Mouse (Mus musculus) T-helper 17 cell (primary cell): Measurements from ENCODE around the gene Tacc2.

Experiments
- in situ Hi-C, 2 experiments: fragments of 300-600 bp; cut with MboI, MseI; formaldehyde crosslinking; loops; 1 replicate in 1 of 2; 2 replicates in 1 of 2; pipeline ENCODE4 v1.15.1; 2025; ENCODE audit warnings: high pct_unique_total_duplicates in 2 of 2

The Tacc2 gene

GRCm38 (mm10) chr7:130715467-130715866 lies 138.2 kb downstream of the Tacc2 start:
- in situ Hi-C loops = no loop called here

DNA sequence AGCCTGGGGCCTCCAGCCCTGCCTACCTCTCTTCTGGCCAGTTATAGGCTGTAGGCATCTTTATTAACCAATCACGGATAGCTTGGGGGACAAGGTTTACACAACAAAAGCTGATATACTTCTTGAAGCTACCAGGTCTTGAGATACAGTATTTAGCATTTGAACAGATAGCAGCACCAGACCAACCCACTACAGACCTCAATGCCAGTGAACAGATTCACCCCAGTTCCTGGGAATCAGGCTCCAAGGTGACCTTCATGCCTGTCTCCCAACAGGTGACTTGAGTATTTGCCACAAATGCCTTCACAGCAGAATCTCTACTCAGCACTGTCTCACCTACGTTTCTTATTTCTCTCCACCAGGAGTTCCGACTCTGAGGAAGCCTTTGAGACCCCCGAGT lies 139.1 kb downstream of the Tacc2 start:
- in situ Hi-C loops = no loop called here

DNA sequence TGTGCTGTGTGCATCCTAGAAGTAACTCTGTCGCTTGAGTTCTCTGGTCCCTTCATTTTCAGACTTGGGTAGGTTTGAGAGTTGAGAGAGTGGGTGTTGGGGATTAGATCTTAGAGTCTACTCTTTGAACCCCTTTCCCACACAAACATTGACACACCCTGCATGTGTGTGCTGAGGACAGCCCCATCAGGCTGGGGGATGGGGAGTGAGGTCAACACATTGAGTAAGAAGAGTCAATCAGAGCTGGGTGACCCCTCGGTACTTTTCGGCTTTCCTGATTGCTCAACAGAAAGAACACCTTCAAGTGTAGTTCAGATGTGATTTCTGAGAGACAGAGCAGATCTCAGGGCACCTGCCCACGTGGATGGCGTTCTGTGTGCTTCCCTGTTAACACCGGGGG lies 139.8 kb downstream of the Tacc2 start:
- in situ Hi-C loops = no loop called here

- in situ Hi-C loops = no loop called here
These were observed 142.8 kb downstream of the Tacc2 start for GRCm38 (mm10) chr7:130719931-130720598.

GRCm38 (mm10) chr7:130720646-130721335 lies 143.6 kb downstream of the Tacc2 start:
- in situ Hi-C loops = no loop called here

DNA sequence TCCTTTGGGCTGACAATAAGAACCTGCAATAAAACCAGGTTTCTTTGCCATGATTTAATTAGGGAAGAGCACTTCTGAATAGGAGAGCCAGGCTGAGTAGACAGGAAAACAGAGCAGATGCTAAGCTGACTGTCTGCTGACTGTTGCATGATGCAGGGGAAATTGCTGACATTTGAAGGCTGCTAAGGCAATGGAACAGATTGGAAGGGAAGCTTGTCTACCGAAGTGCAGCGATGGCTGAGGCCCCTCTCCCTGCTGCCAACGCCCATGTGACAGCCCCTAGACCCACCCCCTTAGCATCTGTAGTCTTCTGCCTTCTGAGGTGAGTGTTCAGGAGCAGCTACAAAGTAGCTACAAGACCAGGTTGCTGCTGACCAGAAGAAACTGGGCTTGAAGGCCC lies 148.9 kb downstream of the Tacc2 start:
- in situ Hi-C loops = no loop called here

GRCm38 (mm10) chr7:130726724-130727422 lies 149.6 kb downstream of the Tacc2 start:
- in situ Hi-C loops = no loop called here

DNA sequence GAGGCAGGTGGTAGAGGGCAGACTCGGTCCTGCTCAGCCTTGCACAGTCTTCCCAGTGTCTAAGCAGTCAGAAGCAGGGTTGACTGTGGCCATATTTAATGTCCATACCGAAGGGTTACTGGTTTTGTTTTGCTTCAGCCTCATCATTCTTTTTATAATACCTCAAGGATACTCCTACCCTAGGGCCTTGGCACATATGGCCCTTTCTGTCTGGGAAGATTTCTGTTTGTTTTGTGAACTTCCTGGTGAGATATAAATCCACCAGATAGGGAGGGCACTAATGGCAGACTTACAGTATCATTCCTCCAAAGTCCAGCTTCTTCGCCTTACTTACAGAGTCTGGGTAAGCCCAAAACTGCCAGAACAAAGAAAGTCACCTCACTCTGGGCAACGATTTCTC lies 150.3 kb downstream of the Tacc2 start:
- in situ Hi-C loops = no loop called here

DNA sequence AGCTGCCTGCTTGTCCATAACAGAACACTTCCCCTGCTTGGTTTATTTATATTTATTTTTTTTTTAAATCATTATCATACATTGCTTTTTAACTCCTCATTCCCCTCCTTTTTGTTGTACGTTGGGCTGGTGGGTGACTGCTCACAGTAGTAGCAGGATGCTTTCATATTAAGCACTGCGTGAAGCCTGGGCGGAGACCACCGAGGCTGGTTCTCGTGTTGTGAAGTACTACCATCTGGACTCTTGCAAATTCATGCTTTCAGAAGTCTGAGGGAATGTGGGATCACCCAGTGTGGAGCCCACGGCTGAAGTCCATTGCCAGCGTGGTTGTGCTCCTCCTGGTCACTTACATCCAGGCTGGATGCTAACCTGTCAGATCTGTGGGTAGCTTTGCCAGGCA lies 154.6 kb downstream of the Tacc2 start:
- in situ Hi-C loops = no loop called here

DNA sequence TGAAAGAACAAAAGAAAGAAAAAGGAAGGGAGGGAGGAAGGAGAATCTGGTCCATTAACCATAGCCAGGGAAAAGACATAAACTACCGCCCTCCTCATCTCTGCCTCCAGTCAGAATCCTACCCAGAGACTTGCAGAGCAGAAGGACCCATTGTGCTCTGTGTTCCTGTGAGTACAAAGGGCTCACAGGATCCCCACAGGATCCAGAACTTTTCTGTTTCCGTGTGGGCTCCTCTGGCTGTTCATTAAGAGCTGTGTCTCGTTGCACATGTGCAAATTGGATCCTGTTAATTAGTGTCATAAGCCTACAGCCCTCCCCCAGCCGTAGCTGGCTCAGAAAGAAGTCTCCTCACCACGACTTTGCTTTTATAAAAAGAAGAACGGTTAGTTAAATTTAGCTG lies 155.7 kb downstream of the Tacc2 start:
- in situ Hi-C loops = no loop called here

- in situ Hi-C loops = no loop called here
These were observed 156.2 kb downstream of the Tacc2 start for GRCm38 (mm10) chr7:130733423-130733822.

DNA sequence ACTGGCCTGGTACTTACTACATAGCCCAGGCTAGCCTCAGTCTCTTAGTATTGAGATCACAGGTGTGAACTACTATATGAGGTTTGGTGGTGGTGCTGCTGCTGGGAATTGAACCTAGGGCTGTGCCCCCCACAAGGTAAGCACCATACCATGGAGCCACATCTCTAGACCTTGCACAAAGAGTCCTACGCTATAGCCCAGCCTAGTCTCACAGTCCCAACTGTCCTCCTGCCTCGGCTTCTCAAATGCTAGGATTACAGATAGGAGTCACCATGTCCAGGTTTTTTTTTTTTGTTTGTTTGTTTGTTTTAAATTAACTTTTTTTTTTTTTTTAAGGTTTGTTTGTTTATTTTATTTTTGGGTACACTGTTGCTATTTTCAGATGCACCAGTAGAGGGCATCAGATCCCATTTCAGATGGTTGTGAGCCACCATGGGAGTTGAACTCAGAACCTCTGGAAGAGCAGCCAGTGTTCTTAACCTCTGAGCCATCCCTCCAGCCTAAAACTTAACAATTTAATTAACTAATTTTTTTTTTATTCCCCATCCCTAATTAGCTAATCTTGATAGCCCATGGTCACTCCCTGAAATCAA lies 157.1 kb downstream of the Tacc2 start:
- in situ Hi-C loops = no loop called here

GRCm38 (mm10) chr7:130741099-130741498 lies 163.9 kb downstream of the Tacc2 start:
- in situ Hi-C loops = no loop called here

DNA sequence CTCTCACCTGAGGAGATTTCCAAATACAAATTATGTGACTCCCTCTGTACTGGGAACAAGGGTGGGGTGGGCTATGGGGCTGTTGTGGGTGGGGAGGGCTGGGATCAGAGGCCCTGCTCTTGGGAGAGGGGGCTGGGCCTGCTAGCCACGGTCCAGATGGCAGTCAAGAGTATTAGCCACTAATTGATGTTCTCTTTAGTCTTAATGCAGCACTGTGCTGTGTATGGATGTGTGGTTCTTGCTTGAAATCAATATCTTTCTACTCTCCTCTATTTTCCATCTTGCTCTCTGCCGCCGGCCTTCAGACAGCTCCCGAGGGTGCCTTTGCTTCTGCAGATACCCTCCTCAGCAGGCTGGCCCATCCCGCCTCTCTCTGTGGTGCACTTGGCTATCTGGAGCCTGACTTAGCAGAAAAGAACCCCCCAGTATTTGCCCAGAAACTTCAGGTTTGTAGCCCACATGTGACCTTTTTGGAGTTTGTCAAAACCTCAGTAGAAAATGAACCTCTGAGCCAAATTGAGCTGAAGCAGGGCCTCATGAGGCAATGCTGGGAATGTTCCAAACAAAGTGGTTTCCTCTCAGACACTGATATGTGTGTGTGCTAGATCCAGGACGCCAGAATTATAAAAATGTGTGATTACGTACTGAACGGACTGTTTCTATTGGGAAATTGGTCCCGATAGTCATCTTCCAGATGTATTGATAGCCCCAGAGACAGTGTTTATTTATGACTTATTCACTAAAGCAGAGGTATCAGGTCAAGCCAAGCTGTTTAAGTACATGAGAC lies 166.2 kb downstream of the Tacc2 start:
- in situ Hi-C loops = no loop called here

DNA sequence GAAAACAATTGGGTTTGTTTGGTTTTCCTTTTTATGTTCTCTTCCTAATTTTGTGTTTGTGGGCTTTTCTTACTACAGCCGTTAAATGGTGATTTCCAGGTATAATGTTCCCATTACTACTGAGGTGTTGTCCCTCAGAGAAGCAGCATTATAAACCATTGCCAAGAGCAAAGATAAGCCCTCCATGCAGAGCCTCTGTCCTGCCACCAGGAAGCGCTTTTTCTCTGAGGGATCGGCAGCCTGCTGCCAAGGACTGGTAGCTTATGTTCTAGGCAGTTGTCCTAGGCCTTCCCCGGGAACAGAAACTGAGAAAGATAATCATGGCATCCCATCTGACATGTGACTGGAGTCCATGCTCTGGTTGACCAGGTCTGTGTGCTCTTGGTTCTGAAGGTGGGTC lies 171.9 kb downstream of the Tacc2 start:
- in situ Hi-C loops = no loop called here

DNA sequence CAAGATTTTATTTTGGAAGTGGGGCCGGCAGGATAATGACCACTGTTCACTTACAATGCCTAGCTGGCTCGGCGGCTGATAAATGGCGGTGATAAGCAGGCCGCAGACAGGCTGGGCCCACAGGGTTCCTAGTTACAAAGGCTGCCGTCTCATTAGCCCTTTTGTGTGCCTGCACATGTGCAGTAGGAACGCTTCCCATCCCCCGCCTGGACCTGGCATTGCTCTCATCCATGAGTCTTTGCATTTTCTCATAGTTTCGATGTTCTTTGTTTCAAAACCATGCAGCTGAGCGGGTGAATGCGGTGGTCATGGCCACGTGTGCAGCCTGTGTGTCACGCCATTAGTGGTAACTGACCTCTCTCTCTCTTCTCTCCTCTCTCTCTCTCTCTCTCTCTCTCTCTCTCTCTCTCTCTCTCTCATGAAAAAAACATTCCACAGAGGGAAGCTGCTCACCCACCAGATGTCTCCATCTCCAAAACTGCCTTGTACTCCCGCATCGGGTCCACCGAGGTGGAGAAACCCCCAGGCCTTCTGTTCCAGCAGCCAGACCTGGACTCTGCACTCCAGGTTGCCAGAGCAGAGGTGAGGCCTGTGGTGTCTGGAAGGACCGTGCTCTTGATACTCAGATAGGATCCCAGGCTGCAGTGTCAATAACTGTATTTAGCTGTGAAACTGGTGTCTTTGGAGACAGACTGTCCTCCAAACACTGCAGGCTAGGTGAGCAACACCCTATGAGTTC lies 173.7 kb downstream of the Tacc2 start:
- in situ Hi-C loops = loop anchor here in 1 of 2 experiments (5.0 kb wide), 1 partner anchor 54 kb away; no protein-coding TSS in a partner anchor

GRCm38 (mm10) chr7:130751678-130752077 lies 174.4 kb downstream of the Tacc2 start:
- in situ Hi-C loops = loop anchor here in 1 of 2 experiments (5.0 kb wide), 1 partner anchor 54 kb away; no protein-coding TSS in a partner anchor

DNA sequence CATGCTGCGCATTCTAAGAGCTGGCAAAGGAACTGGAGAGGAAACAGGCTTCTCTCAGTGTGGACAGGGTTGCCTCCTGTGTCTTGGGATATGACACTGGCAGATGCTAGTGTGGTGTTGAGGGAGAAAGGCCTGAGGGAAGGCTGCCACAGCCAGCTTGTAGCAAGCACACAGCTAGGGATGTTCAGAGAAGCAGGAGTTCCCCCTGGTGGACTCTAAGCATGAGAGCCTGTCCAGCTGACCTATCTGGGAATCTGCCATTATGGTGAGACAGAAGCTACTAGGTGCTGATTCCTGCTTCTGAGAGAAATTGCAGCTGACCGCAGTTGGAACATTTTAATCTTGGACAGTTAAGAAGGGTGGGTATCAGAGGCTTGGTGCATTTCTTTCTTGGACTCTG lies 177.6 kb downstream of the Tacc2 start:
- in situ Hi-C loops = loop anchor here in 1 of 2 experiments (5.0 kb wide), 1 partner anchor 57 kb away; no protein-coding TSS in a partner anchor

GRCm38 (mm10) chr7:130756343-130756835 lies 179.2 kb downstream of the Tacc2 start:
- in situ Hi-C loops = no loop called here

DNA sequence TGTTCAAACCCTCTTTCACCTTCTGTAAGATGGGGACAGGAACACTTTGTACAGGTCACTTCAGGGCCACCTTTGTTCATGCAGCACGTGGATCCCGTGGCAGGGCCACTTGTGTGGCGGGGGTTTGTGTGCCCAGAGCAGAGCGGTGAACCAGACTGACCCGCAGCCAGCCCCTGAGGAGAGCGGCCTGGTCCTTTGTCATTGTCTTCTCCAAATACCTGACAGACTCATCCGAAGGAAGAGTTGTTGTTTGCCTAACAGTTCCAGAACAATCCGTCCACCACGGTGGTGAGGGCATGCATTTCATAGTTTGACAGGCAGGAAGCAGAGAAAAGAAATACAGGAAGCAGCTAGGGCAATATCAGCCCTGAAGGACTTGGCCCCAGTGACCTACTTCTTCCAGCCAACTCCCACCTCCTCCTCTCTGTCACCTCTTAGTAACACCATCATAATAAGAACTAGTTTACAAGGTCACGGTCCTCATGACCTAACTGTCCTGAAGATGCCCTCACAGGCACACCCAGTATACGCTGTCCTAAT lies 180.2 kb downstream of the Tacc2 start:
- in situ Hi-C loops = no loop called here
